Mouse (Mus musculus): ENCODE results near the gene Cyren.

Cyren gene

DNA sequence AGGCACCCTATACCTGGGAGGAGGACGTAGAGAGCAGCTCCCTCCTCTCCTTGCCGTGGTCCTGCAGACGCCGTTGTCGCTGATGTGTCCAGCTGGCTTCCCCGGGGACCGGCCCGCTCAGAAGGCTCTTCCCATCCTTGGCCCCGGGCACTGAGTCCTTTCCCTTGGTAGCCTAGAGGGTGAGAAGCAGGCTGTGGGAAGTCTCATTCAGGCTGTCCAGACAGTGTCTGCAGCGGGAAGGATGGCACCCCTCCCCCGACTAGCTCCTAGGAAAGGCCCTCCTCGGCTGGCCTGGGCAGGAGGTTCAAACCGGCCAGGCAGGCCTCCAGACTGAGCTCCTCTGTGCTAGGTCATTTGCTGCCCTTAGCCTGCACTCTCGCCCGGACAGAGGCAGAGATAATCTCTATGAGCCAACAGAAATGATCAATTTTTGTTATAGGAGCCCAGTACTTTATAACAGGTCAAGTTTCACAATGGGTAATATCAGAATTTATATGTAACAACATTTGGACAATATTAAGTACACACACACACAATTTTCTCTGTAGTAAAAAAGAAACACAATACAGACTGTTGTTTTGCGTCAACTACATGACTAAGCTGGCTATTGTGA is 18.4 kb upstream of the Cyren start:
- no peak for DNase-seq

DNA sequence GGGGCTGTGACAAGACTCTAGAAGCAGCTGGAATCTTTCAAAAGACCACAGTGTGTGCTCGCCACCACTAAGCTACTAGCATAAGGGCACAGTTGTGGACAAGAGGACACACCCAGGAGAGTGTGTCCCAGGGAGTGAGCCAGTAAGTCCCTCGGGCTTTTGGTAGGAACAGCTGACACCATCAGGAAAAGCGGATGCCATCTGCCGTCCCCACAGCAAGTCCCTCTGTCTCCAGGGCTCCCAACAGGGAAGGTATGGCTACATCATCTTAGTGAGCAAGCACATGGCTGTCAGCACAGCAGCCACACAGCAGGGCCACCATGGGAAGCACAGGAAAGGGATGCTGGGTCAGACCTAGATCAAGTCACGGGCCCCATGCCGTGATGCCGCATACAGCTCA is 17.7 kb upstream of the Cyren start:
- no peak for DNase-seq

DNA sequence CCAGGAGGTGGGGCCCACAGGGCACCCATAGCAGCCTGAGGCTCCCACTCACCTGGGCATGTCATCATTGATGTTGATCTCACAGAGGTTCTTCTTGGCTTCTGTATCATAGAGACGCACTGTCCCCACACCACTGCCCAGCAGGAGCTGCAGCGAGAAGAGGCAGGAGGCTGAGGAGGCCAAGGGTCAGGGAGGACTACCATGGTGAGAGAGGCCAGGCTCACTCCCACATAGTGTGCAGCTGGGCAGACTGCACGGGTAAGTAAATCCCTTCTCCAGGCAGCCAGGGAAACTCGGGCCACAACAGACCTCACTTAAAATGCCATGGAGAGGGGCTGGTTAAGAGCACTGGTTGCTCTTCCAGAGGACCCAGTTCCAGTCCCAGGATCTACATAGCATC is 11.3 kb upstream of the Cyren start:
- no peak for DNase-seq

DNA sequence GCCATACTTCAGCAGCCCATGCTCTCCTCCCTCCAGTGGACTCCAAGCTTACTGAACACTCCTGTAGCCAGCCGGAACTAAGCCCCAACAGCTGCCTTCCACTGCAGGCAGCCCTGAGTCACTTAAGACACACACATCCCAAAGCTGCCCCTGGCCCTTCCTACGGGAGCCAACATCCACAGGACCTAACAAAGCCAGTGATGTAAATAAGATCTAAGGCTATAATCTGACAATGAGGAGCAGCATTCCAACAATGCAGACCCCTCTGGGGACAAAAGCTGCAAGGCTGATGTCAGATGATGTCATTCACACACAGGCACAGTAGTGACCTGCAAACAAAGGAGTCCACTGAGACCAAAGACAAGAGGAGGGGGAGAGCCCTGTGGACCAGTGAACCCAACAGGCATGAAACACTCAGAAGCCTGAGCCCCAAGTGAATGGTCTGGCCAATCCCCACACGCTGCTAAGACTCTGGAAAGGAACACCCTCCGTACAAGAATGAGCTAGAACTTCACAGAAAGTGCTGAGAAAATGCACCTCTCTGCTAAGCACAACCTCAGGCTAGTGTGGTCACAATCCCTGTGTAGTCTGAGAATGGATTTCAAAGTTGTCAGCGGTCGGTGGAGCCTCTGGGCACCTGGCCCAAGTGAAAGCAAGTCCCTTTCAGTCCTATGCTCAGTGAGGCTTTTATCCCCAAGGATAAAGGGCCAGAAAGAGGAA is 9.4 kb upstream of the Cyren start:
- DNase-seq, result no peak

DNA sequence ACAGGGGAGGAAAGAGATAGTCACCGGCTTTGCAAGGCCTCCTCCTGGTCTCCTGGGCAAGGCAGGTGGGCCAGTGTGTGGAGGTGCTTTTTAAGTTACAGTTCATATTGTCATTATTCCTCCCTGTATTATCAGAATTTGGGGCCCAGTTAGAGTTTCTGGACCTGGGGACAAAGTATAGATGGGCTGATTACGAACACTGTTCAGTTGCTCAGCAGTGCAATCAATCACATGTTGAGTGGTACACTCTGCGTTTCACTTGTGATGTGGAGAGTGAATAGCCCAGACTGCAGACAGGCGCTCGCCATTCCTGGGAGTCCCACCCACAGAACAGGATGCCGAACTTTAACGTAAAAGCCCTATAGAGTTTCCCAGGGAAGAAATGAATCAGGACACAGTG is 6.9 kb upstream of the Cyren start:
- no peak for DNase-seq

DNA sequence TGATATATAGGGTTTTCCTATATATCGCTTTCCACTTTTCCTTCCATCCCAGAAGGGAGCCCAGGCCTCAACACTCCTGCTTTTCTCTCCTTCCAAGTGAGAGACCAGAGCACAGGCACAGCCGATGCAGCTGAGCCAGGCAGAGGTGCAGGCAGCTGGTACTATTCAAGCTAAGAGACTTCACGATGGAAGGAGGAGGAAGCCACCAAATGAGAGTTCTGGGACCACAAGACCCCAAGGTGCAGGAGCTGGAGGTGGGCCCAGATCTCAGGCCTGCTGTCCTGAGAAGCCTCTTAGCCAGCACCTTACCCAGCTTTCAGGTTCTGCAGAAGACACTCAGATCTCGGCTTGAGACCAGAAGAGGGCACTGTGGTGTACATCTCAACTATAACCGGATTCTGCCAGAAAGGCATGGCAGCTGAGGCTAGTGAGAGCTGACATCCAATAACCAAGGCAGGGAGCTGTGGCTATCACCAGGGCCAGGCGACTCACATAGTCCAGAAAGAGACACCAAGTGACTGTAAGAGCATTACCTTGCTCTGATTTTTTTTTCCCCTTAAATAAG is 2.1 kb upstream of the Cyren start:
- peak; percentile 80 for DNase-seq

DNA sequence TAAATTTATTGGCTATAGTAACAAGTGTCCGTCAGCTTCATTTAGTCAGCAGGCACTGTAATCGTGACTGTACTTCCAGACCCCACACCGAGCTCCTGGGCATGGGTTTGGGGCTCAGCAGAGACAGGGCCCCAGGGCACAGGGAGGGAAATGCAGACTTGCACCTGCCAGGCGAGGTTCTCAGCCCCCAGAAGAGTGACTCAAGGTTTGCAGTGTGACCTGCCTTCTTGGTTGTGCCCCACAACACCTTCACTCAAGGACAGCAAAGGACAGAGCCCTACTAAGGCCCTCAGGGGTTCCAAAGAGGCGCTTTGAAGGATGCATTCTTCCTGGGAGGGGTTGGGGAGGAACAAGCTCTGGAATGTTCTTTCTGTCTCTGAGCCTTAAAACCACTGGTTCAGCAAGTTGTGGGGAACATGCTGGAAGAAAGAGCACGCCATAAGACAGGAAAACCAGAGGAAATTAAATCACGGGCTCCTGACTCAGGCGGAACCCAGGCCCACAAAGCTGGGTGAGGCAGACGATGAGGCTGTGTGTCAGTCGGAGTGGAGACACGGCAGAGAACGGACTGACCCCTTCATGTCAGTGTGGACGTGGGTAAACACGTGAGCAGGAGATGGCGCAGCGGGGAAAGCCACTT is 1.4 kb upstream of the Cyren start:
- no peak for DNase-seq

DNA sequence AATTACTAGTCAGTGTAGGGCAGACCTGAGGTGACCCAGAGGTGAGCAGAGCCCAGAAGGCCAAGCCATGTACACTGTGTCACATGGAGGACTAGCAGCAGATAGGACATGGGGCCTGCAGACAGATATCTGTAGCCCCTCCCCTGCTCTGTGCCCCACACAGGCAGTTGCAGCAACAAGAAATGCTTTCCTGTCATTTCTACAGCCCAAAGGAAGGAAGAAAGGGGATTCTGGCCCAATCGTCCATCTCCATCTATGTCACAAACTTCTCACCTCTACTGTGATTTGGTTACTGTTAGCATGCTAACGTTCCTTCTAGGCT is 1.1 kb downstream of the Cyren start:
- no peak for DNase-seq

DNA sequence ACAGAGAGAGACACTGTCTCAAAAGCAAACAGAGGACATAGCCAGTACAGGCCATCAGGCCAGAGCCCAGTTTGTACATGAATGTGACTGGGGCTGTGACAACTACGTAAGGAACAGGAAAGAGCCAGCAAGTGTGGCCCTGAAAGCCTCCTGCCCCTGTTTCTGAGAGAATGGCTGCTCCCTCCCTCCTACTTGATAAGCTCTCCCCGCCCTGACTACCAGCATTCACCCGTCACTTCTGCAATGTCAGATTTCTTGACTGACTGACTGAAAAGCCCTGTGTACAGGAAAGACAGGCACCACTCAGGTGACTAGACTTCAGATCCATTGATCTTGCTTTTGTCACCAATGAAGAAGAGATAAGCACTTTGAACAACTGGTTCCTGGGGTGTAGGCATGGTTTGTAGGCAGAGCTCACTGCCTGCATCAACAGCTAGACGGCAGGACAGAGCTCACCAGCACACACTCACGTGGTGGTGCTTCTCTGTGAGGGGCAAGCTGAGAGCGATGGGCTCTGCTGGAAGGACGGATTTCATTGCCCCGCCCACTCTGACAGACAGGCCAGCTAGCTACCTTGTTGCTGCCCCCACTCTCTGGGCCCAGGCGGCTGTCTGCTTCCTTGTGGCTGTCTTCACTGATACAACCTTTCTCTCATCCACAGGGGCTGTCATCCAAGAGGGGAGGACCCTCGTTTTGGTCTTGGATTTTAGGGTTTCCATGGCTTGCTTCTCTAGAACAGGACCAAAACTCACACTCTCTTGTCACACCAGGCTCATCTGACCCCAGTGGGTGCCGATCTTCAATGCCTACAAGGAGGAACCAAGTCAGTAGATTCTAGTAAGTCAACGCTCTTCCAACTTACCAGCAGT is 1.7 kb downstream of the Cyren start:
- no peak for DNase-seq

DNA sequence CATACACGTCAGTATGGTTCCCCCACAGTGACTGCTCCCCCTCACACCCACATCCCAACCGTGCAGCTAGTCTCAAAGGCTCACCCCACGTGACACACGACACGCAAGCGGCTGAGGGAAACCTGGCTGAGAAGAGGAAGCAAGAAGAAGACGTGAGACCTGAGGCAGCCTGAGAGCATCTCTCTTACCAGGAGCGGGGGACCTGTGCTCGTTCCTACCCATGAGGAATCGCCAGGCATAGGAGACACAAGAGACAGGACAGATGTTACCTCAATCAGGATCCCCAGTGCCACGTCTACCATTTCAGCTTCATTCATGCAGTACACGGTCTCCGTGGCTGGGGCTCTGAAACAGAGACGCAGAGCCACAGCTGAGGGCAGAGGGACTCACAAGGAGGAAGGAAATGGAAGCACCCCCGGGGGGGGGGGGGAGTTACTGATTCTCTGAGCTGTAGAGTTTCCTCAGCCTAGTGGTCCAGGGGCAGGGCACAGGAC is 2.5 kb downstream of the Cyren start:
- DNase-seq, result no peak

DNA sequence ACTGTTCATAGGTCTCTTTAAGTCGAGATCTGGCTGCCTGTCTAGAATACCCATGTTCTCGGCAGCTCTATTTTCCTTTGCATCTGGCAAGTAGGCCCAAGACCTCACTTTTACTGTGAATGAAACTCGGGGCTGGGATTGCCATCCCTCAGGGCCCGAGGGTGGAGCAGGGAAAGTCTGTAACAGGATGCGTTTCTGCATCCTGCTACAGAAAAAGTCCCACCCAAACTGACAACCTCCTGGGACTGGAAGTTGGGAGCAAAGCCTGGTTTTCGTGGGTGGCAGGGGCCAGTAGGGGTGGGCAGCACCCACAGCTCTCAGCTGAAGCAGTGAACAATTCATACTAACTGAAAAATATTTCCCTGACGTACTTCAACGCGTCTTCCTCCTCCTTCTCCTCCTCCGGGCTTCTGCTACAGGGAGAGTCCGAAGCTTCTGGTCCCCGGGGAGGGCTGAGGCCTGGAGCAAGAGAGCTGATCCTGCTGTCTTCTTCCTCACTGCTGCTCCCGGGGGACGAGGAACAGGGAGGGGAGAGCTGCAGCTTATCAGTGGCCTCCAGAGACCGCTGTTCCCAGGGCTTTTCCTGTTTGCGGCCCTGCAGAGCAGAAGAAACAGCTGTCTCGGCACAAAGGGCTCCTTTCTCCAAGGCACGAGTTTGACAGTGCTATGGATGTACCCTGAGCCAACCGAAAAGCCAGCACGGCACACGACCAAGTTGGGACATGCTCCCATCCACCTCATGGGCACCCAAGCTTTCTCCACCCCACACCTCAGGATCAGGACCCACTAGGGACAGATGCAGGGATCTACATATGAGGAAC is 3.5 kb downstream of the Cyren start:
- peak; percentile 79 for DNase-seq

DNA sequence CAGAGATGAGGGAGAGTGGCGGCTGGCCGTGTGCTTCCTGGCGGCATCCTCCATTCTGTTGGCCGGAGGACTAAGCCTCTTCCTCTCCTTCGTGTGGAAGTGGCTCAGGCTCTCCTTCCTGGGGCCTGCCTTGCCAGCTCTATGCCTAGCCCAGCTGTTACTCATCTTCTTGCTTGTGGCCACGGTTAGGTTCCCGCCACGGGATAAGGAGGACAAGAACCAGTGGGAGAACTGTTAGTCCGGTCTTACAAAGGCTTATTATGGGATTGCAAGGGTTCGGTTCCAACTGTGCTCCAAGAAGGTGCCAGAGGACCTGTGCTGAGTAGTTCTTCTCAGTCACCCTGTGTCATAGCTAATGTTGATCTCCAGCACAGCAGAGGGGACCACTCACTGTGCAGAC is 5.0 kb downstream of the Cyren start:
- no peak for DNase-seq

DNA sequence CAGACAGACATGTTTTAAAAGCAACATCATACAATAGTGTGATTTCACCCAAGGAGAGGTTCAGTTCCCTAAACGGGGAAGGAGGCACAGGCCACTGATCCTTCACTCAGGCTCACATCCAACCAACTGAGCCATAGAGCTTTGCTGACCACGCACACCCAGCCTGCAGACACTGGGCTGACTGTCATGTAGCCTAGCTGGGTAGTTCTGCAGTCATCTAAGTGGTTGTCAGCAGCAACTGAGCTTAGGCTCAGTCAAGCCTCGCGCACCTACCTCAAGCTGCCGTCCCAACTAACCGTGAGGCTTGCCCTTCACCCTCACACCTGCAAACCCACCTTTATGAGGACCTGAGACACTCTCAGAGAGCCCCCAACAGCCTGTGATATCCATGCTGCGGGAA is 5.9 kb downstream of the Cyren start:
- DNase-seq, result no peak

DNA sequence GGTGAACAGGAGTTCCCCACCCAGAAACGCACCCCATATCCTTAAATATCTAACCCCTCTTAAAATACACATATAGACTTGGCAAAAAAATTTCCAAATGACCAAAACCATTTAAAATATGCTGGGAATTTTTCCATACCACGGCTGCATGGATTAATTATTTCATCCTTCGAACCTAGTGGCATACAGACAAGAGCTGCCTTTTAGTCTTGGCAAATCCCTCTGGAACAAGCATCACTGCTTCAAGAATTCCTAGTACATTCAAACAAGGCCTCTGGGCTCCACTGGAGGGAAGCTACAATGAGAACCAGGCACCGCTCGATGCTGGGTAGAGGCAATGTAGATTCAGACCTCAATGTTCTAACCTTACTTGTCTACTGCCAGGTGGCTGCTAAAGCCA is 7.1 kb downstream of the Cyren start:
- DNase-seq, result no peak

DNA sequence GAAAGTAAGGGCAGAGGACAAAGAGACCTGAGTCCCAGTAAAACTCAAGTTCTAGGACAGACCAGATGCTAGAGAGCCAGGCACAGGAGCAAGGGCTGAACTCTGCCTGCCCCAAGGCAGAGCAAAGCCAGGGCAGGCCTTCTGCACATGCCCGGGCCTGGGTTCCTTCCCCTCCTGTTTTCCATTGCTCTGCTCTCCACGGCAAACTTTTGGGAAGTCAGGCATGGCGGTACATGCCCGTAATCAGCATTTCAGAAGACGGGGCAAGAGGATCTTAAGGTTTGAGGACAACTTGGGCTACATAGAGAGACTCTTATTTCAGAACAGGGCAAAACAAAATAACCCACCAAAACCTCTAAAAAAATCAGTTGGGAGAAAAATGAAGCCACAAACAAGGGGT is 7.7 kb downstream of the Cyren start:
- no peak for DNase-seq

DNA sequence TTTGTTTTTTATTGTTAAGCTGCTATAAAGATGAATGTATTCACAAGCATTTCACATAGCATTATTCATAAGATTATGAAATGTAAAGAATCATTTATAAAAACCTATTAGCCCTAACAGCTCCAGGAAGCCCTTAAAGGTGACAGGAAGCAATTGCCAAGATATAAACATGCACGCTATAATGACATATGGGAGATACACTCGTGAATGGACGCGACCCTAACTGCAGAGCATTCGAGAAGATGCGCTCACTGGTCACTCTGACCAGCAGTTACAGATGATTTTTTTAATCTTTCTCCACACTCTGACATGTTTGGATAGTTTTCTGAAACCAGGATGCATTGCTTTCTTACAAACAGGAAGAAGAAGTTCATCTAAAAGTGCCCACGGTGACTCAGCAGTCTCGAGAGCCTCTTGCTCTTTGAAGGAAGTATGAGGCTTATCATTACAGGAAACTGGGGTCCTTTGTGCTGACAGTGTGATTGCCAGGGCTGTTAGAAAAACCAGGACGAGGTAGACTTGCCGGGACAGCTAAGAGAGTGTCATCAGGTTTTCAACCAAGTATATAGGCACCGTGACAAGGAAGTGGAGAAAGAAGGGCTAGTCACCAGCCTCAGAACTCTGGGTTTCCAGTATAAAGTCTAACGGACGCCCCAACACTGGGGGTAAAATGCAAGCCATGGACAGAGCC is 8.5 kb downstream of the Cyren start:
- DNase-seq, result peak; percentile 58

DNA sequence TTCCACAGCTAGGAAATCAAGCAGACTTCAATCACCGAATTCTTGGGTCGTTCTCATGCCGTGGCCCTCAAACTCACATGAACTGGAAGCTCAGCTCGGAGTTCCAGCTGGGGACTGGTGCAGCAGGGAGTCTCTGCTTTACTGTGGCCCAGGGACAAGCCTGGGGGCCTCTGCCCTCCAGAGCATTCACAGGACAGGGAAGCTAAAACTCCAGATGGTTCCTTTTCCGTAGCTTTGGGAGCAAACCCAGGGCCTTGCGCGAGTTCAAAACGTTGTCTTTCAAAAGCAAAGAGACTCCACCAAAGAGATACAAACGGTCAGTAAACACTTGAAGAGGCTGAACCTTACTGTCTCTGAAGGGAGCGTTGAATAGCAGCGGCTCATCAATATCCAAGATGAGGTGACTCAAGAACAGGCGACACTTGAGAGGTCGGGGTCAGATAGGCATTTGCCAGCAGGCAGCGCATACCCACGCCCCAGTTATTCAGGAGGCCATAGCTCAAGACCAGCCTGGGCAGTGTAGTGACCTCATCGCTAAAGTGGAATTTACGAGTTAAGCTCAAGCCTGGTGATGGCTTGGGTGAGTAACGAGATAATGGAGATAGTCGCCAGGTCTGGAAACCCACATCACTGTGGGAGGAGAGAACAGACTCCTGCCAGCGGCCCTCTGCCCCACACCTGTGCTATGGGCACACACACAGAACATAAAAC is 9.2 kb downstream of the Cyren start:
- no peak for DNase-seq

DNA sequence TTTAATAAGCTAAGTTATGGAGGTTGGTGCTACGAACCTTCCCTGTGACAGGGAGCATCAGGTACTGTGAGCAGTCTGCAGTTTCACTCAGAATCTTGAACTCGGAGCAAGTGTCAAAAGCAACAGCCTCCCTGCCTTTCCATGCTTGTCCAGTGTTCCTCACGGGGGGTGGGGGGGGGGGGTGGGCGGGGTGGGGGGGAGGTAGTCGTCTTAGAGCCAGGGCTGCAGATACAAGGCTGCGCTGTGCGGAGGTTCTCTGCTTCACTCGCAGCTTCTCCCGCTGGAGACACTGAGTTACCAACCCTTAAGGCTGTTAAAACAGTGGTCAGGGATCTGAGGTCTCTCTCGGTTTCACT is 9.9 kb downstream of the Cyren start:
- DNase-seq, result no peak

DNA sequence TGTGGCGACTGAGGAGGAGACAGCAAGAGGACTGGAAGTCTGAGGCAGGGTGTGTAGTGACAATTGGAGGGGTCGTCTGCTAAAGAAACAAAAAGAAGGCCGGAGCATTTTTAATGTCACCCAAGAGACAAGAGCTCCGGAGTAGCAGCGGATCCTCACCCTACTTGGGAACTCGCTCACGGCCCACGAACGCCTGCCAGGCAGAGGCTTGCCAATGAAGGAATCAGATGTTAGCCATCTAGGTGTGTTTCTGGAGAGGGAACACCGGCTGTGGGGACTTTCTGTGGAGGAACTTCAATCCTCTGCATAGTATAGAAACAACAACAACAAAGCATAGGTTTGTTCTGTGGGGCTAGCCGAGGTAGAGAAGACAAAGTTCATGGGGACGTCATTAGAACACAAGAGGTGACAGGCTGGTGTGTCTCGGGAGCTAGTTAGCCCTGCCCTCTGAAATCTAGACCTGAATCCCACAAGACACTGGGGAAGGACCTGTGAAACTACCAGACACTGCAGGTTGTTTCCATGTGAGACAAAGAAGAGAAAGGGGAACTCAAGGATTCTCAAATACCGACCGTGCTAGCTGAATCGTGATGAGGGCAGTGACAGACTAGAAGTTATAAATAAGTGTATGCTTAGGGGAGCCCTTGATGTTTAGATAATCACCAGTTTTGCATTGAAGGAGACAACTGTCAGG is 10.4 kb downstream of the Cyren start:
- no peak for DNase-seq

DNA sequence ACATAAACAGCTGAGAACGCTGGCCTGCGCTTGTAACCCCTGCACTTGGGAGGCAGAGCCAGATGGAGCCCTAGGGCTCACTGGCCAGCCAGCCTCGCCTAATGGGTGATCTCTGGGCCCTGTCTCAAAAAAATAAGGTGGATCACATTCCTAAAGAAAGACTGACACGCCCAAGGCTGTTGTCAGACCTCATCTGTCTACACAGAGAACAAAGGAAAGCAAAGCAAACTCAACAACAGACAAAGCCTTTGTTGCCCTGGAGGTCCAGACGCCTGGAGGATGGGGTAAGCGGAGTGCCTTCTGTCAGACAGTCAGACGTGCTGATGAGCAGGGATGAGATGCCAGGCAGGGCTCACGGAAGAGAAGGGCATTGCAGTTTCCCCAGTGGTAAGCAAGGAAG is 11.1 kb downstream of the Cyren start:
- DNase-seq, result no peak
